Mouse (Mus musculus) limb, embryonic 12.5 days (tissue): ENCODE results near the gene Gm45711. TPM values are rescaled to one million over a fixed set of nuclear protein-coding genes. Genes with fewer than 3 reads are reported as not detected.
"Not testable (repeated sequence)": the region's sequence is repeated elsewhere in the genome, so short reads cannot be mapped to it uniquely, and the experiment has no call there.

Experiments used
- ATAC-seq: fragments of 200-750 bp; cut with Nextera tagmentation; 2 replicates; pipeline ENCODE4 v1.8.0; 2017; ENCODE audit warnings: low read depth, moderate TSS enrichment; ENCODE audit not compliant: insufficient number of reproducible peaks, insufficient read depth, low FRiP score, low TSS enrichment
- H3K27ac ChIP-seq: fragments of 300-500 bp; sonication (generic); 2 replicates; pipeline ENCODE4 v1.5.1; 2016; ENCODE audit warnings: mild to moderate bottlenecking, moderate library complexity
- H3K27me3 ChIP-seq: fragments of 300-500 bp; sonication (generic); 2 replicates; pipeline ENCODE4 v1.6.1; 2016; ENCODE audit warnings: mild to moderate bottlenecking, moderate library complexity
- H3K36me3 ChIP-seq: fragments of 300-500 bp; sonication (generic); 2 replicates; pipeline ENCODE4 v1.6.1; 2016; ENCODE audit warnings: mild to moderate bottlenecking, moderate library complexity
- H3K4me1 ChIP-seq: fragments of 300-500 bp; sonication (generic); replicated peaks from 2 replicates; pipeline ENCODE4 v1.6.1; 2016
- H3K4me2 ChIP-seq: fragments of 300-500 bp; sonication (generic); 2 replicates; pipeline ENCODE4 v1.6.1; 2016; ENCODE audit warnings: mild to moderate bottlenecking, moderate library complexity
- H3K4me3 ChIP-seq: fragments of 300-500 bp; sonication (generic); replicated peaks from 2 replicates; pipeline ENCODE4 v1.5.1; 2016; ENCODE audit warnings: mild to moderate bottlenecking
- H3K9ac ChIP-seq: fragments of 300-500 bp; sonication (generic); replicated peaks from 2 replicates; pipeline ENCODE4 v1.6.1; 2016; ENCODE audit warnings: mild to moderate bottlenecking, moderate library complexity
- H3K9me3 ChIP-seq: fragments of 300-500 bp; sonication (generic); 2 replicates; pipeline ENCODE4 v1.6.1; 2016; ENCODE audit warnings: mild to moderate bottlenecking, moderate library complexity
- WGBS: fragments of 180-500 bp; shearing (Covaris S2); methylation state at CpG from one replicate; pipeline ENCODE4 v1.1.7; 2016; 5-methylcytosine and 5-hydroxymethylcytosine counted together
- polyA plus RNA-seq: library from polyadenylated mRNA; unstranded; fragments of >200 nt; fragmentation: Nextera tagmentation; extraction: Ambion mirVana; gene quantifications from 2 replicates; pipeline ENCODE4 v1.2.1, GENCODE M21; 2016

Gm45711 gene
- polyA plus RNA-seq, 1 experiment from 2014 or later = not detected

- 91% methylated on average over 5 of the region's 5 CpGs for WGBS
- H3K9me3 ChIP-seq, H3K4me2 ChIP-seq, H3K27ac ChIP-seq, H3K4me3 ChIP-seq, H3K9ac ChIP-seq, H3K27me3 ChIP-seq, H3K4me1 ChIP-seq, ATAC-seq: not testable (repeated sequence)
- H3K36me3 ChIP-seq = peaks cover 64% of the 10 kb centered on the region
These were observed 48.1 kb downstream of the Gm45711 start for GRCm38 (mm10) chr8:104261802-104262201.

- Histone ChIP-seq H3K9ac (no peak overlapping the region), H3K9me3 (0 out of 2 replicates have a peak, but pooled peaks cover under 1% of the 10 kb centered on the region), H3K27ac (no peak overlapping the region), H3K4me3 (no peak overlapping the region), H3K4me1 (peaks cover 8% of the 10 kb centered on the region), H3K36me3 (peaks cover 11% of the 10 kb centered on the region), H3K4me2 (no peak overlapping the region), H3K27me3 (no peaks in the 10 kb centered on the region)
- WGBS = 90% methylated on average over 3 of the region's 3 CpGs
- no peak for ATAC-seq
These were observed 56.9 kb downstream of the Gm45711 start for GRCm38 (mm10) chr8:104253016-104253415.

GRCm38 (mm10) chr8:104251461-104251860 is 58.4 kb downstream of the Gm45711 start:
- H3K4me3 ChIP-seq = peak overlapping the region; percentile 63
- peak; percentile 1; the same call in 1 of the 2 replicates for ATAC-seq
- under 1% methylated on average over 7 of the region's 7 CpGs for WGBS
- no peaks in the 10 kb centered on the region for H3K27me3 ChIP-seq
- H3K9me3 ChIP-seq = no peaks in the 10 kb centered on the region
- peak overlapping the region; percentile 70 for H3K9ac ChIP-seq
- peak overlapping the region; percentile 90 for H3K27ac ChIP-seq
- peaks cover 18% of the 10 kb centered on the region for H3K4me1 ChIP-seq
- no peaks in the 10 kb centered on the region for H3K36me3 ChIP-seq
- H3K4me2 ChIP-seq = peak overlapping the region; percentile 76

- H3K36me3 ChIP-seq = no peaks in the 10 kb centered on the region
- ATAC-seq = peak; percentile 86
- 4% methylated on average over 41 of the region's 41 CpGs for whole genome bisulfite sequencing
- H3K27ac ChIP-seq = peak within 1 kb of the TSS; percentile 90
- no peaks in the 10 kb centered on the region for H3K9me3 ChIP-seq
- peak within 1 kb of the TSS; percentile 63 for H3K4me3 ChIP-seq
- H3K4me2 ChIP-seq = peak within 1 kb of the TSS; percentile 76
- H3K4me1 ChIP-seq = peaks cover 18% of the 10 kb centered on the region
- peak within 1 kb of the TSS; percentile 70 for H3K9ac ChIP-seq
- no peaks in the 10 kb centered on the region for H3K27me3 ChIP-seq
These were observed 59.2 kb downstream of the Gm45711 start, which contains the start of gene Cklf for GRCm38 (mm10) chr8:104250439-104251367. Gene Cklf (plus strand): TSS chr8:104250861.

- H3K4me2 ChIP-seq = no peak overlapping the region
- H3K4me3 ChIP-seq = no peak overlapping the region
- H3K27me3 ChIP-seq = no peaks in the 10 kb centered on the region
- H3K9me3 ChIP-seq = no peaks in the 10 kb centered on the region
- peaks cover 18% of the 10 kb centered on the region for H3K4me1 ChIP-seq
- 87% methylated on average over 7 of the region's 7 CpGs for WGBS
- H3K9ac ChIP-seq = no peak overlapping the region
- ATAC-seq = no peak
- peaks cover 8% of the 10 kb centered on the region; the same call in 1 of the 2 replicates for H3K36me3 ChIP-seq
- no peak overlapping the region for H3K27ac ChIP-seq
These were observed 60.4 kb downstream of the Gm45711 start for GRCm38 (mm10) chr8:104249442-104249996.

- no peaks in the 10 kb centered on the region for H3K9me3 ChIP-seq
- WGBS = under 1% methylated on average over 28 of the region's 28 CpGs
- no peaks in the 10 kb centered on the region for H3K27me3 ChIP-seq
- H3K4me3 ChIP-seq = peak within 1 kb of the TSS; percentile 82
- peak within 1 kb of the TSS; percentile 84 for H3K4me2 ChIP-seq
- peaks cover 10% of the 10 kb centered on the region; the same call in 1 of the 2 replicates for H3K36me3 ChIP-seq
- peak within 1 kb of the TSS; percentile 71 for H3K9ac ChIP-seq
- peaks cover 18% of the 10 kb centered on the region for H3K4me1 ChIP-seq
- ATAC-seq = peak; percentile 82
- no peak within 1 kb of the TSS for H3K27ac ChIP-seq
These were observed 61.6 kb downstream of the Gm45711 start, which contains the start of gene Tk2 for GRCm38 (mm10) chr8:104248276-104248675. Gene Tk2 (minus strand): TSS chr8:104248558.

- H3K4me1 ChIP-seq = peaks cover 18% of the 10 kb centered on the region
- H3K27me3 ChIP-seq = no peaks in the 10 kb centered on the region
- peak overlapping the region; percentile 84 for H3K4me2 ChIP-seq
- no peak overlapping the region for H3K27ac ChIP-seq
- H3K36me3 ChIP-seq = peaks cover 13% of the 10 kb centered on the region
- no peak for ATAC-seq
- 4% methylated on average over 11 of the region's 11 CpGs for WGBS
- H3K4me3 ChIP-seq = peak overlapping the region; percentile 82
- peak overlapping the region; percentile 71 for H3K9ac ChIP-seq
- no peaks in the 10 kb centered on the region for H3K9me3 ChIP-seq
These were observed 62.0 kb downstream of the Gm45711 start for GRCm38 (mm10) chr8:104247908-104248275.

- Histone ChIP-seq H3K27me3 (no peaks in the 10 kb centered on the region), H3K4me1 (peaks cover 18% of the 10 kb centered on the region), H3K36me3 (peaks cover 20% of the 10 kb centered on the region), H3K4me3 (peak overlapping the region; percentile 82), H3K4me2 (peak overlapping the region; percentile 84), H3K9me3 (no peaks in the 10 kb centered on the region), H3K27ac (no peak overlapping the region), H3K9ac (peak overlapping the region; percentile 71)
- 71% methylated on average over 22 of the region's 22 CpGs for WGBS
- no peak for ATAC-seq
These were observed 62.6 kb downstream of the Gm45711 start for GRCm38 (mm10) chr8:104247054-104247907.

GRCm38 (mm10) chr8:104246621-104247020 is 63.3 kb downstream of the Gm45711 start:
- peaks cover 26% of the 10 kb centered on the region for H3K36me3 ChIP-seq
- no peak overlapping the region for H3K4me3 ChIP-seq
- no peaks in the 10 kb centered on the region for H3K27me3 ChIP-seq
- ATAC-seq = no peak
- H3K4me2 ChIP-seq = no peak overlapping the region
- no peak overlapping the region for H3K9ac ChIP-seq
- H3K4me1 ChIP-seq = peaks cover 11% of the 10 kb centered on the region
- H3K27ac ChIP-seq = no peak overlapping the region
- 86% methylated on average over 4 of the region's 4 CpGs for WGBS
- no peaks in the 10 kb centered on the region for H3K9me3 ChIP-seq

- H3K27ac ChIP-seq = no peak overlapping the region
- no peak for ATAC-seq
- H3K4me1 ChIP-seq = 0 out of 2 replicates have a peak, but pooled peaks cover 3% of the 10 kb centered on the region
- H3K9ac ChIP-seq = no peak overlapping the region
- no peak overlapping the region for H3K4me3 ChIP-seq
- 59% methylated on average over 12 of the region's 12 CpGs for WGBS
- H3K36me3 ChIP-seq = peaks cover 71% of the 10 kb centered on the region
- H3K4me2 ChIP-seq = no peak overlapping the region
- no peaks in the 10 kb centered on the region for H3K27me3 ChIP-seq
- no peaks in the 10 kb centered on the region for H3K9me3 ChIP-seq
These were observed 67.7 kb downstream of the Gm45711 start for GRCm38 (mm10) chr8:104242038-104242644.
